Mouse (Mus musculus) embryo, embryonic 9.5 days (tissue): ENCODE data around the gene Tatdn3.

Experiments used
- DNase-seq: peaks from one replicate; pipeline ENCODE4 v3.0.0-alpha.2; 2017; ENCODE audit errors: extremely low spot score

The Tatdn3 gene

GRCm38 (mm10) chr1:191075199-191075883, 12.6 kb upstream of the Tatdn3 start:
- DNase-seq = peak; percentile 29

GRCm38 (mm10) chr1:191073486-191073885, 10.8 kb upstream of the Tatdn3 start:
- no peak for DNase-seq

GRCm38 (mm10) chr1:191073001-191073400, 10.3 kb upstream of the Tatdn3 start:
- DNase-seq = no peak

GRCm38 (mm10) chr1:191072329-191072913, 9.7 kb upstream of the Tatdn3 start:
- DNase-seq = no peak

- no peak for DNase-seq
These were observed 8.9 kb upstream of the Tatdn3 start for GRCm38 (mm10) chr1:191071613-191072012.

GRCm38 (mm10) chr1:191070259-191070658, 7.5 kb upstream of the Tatdn3 start:
- DNase-seq = no peak

- no peak for DNase-seq
These were observed 5.6 kb upstream of the Tatdn3 start for GRCm38 (mm10) chr1:191068377-191068776.

- DNase-seq = no peak
These were observed 2.5 kb upstream of the Tatdn3 start for GRCm38 (mm10) chr1:191065188-191065587.

- DNase-seq = no peak
These were observed 1.8 kb upstream of the Tatdn3 start for GRCm38 (mm10) chr1:191064535-191064934.

GRCm38 (mm10) chr1:191063700-191064099, 968 bp upstream of the Tatdn3 start:
- DNase-seq = no peak

- DNase-seq = no peak
These were observed 421 bp downstream of the Tatdn3 start for GRCm38 (mm10) chr1:191062241-191062780.

- DNase-seq = no peak
These were observed 5.3 kb downstream of the Tatdn3 start for GRCm38 (mm10) chr1:191057461-191057860.

- DNase-seq = no peak
These were observed 7.2 kb downstream of the Tatdn3 start for GRCm38 (mm10) chr1:191055533-191055873.

- no peak for DNase-seq
These were observed 7.7 kb downstream of the Tatdn3 start for GRCm38 (mm10) chr1:191054870-191055532.

GRCm38 (mm10) chr1:191053555-191053954, 9.2 kb downstream of the Tatdn3 start:
- no peak for DNase-seq

GRCm38 (mm10) chr1:191046231-191046824, 16.4 kb downstream of the Tatdn3 start:
- DNase-seq = no peak

- DNase-seq = no peak
These were observed 17.5 kb downstream of the Tatdn3 start for GRCm38 (mm10) chr1:191045264-191045663.

GRCm38 (mm10) chr1:191042688-191043087, 20.0 kb downstream of the Tatdn3 start:
- no peak for DNase-seq

GRCm38 (mm10) chr1:191042106-191042505, 20.6 kb downstream of the Tatdn3 start:
- DNase-seq = no peak

GRCm38 (mm10) chr1:191041352-191041751, 21.4 kb downstream of the Tatdn3 start:
- DNase-seq = no peak

GRCm38 (mm10) chr1:191037999-191038398, 24.7 kb downstream of the Tatdn3 start:
- DNase-seq = no peak

GRCm38 (mm10) chr1:191036554-191037334, 26.0 kb downstream of the Tatdn3 start, which contains the start of gene Spata45:
Gene Spata45, plus strand, starts transcription at chr1:191036639.
- no peak for DNase-seq
